Mouse (Mus musculus) stomach, embryonic 16.5 days (tissue): ENCODE measurements at regions not wholly inside any gene's neighbourhood (a gene's known extent, or its start where the extent isn't known, plus 50 kb on each side); places are given as distances from the start of the nearest gene placed in this dataset.

ENCODE experiments used
- ATAC-seq: fragments of 200-750 bp; cut with Nextera tagmentation; 2 replicates; pipeline ENCODE4 v1.8.0; 2017; ENCODE audit warnings: moderate number of reproducible peaks, moderate TSS enrichment; ENCODE audit not compliant: insufficient read depth, low FRiP score
- H3K27ac ChIP-seq: fragments of 300-500 bp; sonication (generic); 2 replicates; pipeline ENCODE4 v1.5.1; 2014; ENCODE audit warnings: low read length
- H3K27me3 ChIP-seq: fragments of 300-500 bp; sonication (generic); 2 replicates; pipeline ENCODE4 v1.6.1; 2014; ENCODE audit warnings: low read length, control low read depth, mixed read lengths; ENCODE audit not compliant: control insufficient read depth, insufficient read depth
- H3K36me3 ChIP-seq: fragments of 300-500 bp; sonication (generic); 2 replicates; pipeline ENCODE4 v1.6.1; 2014; ENCODE audit warnings: low read length; ENCODE audit not compliant: control insufficient read depth, insufficient read depth
- H3K4me1 ChIP-seq: fragments of 300-500 bp; sonication (generic); 2 replicates; pipeline ENCODE4 v1.6.1; 2014; ENCODE audit warnings: low read length, control low read depth, mixed read lengths; ENCODE audit not compliant: control insufficient read depth, insufficient read depth
- H3K4me2 ChIP-seq: fragments of 300-500 bp; sonication (generic); 2 replicates; pipeline ENCODE4 v1.6.1; 2014; ENCODE audit warnings: low read depth, low read length, mixed read lengths
- H3K4me3 ChIP-seq: fragments of 300-500 bp; sonication (generic); replicated peaks from 2 replicates; pipeline ENCODE4 v1.5.1; 2014; ENCODE audit warnings: mild to moderate bottlenecking, low read length
- H3K9ac ChIP-seq: fragments of 300-500 bp; sonication (generic); 2 replicates; pipeline ENCODE4 v1.6.1; 2014; ENCODE audit warnings: low read length
- H3K9me3 ChIP-seq: fragments of 300-500 bp; sonication (generic); replicated peaks from 2 replicates; pipeline ENCODE4 v1.6.1; 2016; ENCODE audit warnings: low read length, control low read depth; ENCODE audit not compliant: control insufficient read depth
- WGBS: fragments of 180-500 bp; shearing (Covaris S2); extraction: QIAGEN DNeasy Blood & Tissue Kit; methylation state at CpG from one replicate; pipeline ENCODE4 v1.1.7; 2014; 5-methylcytosine and 5-hydroxymethylcytosine counted together

DNA sequence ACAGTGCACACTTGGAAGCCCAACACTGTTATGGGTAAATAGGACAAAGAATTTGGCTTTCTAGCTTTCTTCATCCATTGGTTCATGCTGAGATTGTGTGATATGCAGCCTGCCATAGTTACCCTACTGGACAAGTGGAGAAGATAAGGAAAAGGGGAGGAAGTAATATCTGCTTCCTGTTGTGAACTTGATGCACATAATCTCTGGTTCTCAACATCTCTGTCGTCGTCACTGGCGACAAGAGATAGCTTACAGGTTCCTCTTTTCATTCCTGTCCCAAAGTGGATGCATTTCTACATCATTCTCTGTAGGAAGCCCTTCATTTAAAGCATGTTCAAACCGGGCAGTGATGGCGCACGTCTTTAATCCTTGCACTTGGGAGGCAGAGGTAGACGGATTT, 491.4 kb upstream of the Gm765 start:
- Histone ChIP-seq H3K27me3 (no peaks in the 10 kb centered on the region), H3K9me3 (no peaks in the 10 kb centered on the region), H3K9ac (no peak overlapping the region), H3K4me2 (no peak overlapping the region), H3K27ac (no peak overlapping the region), H3K4me3 (no peak overlapping the region), H3K36me3 (no peaks in the 10 kb centered on the region), H3K4me1 (no peaks in the 10 kb centered on the region; the same call in 1 of the 2 replicates)
- no peak for ATAC-seq
- WGBS: 93% methylated on average over 7 of the region's 7 CpGs

DNA sequence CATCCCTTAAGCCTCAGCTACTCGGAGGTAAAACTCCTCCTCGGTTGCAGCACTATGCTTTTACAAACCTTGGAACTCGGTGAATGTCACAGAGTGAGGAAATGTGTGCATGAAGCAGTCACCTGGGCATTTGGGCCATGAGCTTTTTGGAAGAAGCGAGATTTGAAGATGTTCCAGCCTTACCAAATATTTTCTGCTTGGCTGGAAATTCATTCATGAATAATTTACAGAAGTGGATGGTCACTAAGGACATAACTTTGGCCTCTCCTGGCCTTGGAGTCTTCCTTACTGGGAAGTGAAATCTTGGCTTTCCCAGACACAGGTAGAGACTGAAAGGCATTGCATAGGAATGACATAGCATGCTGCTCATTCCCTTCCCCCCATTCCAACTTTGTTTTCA, 487.6 kb upstream of the Gm765 start:
- ATAC-seq: no peak
- Histone ChIP-seq H3K27ac (no peak overlapping the region), H3K9ac (no peak overlapping the region), H3K4me2 (no peak overlapping the region), H3K4me1 (no peaks in the 10 kb centered on the region; the same call in 1 of the 2 replicates), H3K4me3 (no peak overlapping the region), H3K9me3 (no peaks in the 10 kb centered on the region), H3K27me3 (no peaks in the 10 kb centered on the region), H3K36me3 (no peaks in the 10 kb centered on the region)
- 53% methylated on average over 4 of the region's 4 CpGs for WGBS

DNA sequence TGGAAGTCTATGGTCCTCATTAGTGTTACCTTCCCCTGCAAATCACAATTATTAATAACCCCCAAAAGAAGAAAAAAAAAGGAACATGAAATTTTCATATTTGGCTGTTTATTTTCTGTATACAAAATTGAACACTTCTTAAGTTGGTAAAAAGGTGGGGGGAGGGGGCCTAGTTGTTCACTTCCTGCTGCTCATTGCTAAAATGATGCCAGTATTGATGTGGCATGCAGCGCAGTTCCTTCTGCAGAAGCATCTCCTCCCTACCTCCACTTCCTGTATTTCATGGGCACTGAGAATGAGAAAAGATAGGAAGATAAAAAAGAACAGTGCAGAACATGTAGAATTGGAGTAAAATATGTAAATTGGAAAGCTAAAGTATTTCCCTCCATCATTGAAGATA, 465.5 kb upstream of the Gm765 start:
- no peak overlapping the region for H3K4me3 ChIP-seq
- H3K9ac ChIP-seq: no peak overlapping the region
- WGBS: 98% methylated on average over 1 of the region's 1 CpGs
- no peaks in the 10 kb centered on the region for H3K27me3 ChIP-seq
- no peaks in the 10 kb centered on the region for H3K9me3 ChIP-seq
- ATAC-seq: no peak
- H3K4me1 ChIP-seq: peaks cover 6% of the 10 kb centered on the region; the same call in 1 of the 2 replicates
- no peak overlapping the region for H3K4me2 ChIP-seq
- no peak overlapping the region for H3K27ac ChIP-seq
- no peaks in the 10 kb centered on the region for H3K36me3 ChIP-seq

DNA sequence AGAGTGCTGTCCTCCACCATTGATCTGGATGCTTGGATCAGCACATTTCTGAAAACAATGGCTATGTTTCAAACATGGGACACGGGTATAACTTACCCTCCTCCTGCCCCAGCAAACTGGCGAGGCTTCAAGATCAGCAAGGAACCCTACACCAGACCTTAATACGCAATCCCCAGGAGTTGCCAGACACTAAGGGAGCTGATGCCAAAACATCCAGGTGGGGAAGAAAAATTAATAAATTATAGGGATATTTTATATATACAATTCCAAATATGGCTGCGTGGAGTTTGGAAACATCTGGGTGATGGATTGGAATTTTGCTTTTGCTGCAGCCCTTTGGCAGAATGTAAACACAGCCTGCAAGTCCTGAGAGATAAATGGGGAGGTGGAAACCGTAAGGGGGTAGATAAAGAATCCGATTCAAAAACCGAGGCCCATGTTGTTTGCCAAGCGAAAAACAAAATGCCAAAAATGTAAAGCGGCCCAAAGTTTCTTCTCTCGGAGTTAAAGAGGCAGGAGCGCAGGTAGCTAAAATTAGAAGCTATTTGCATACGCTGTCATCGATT, 460.9 kb upstream of the Gm765 start:
- Histone ChIP-seq H3K4me1 (peaks cover 14% of the 10 kb centered on the region; the same call in 1 of the 2 replicates), H3K36me3 (no peaks in the 10 kb centered on the region), H3K27ac (peak overlapping the region; percentile 80), H3K27me3 (no peaks in the 10 kb centered on the region), H3K9ac (no peak overlapping the region), H3K9me3 (no peaks in the 10 kb centered on the region), H3K4me2 (0 out of 2 replicates have a peak overlapping the region, but pooled peaks have one; percentile 8), H3K4me3 (no peak overlapping the region)
- ATAC-seq: peak; percentile 77; the same call in 1 of the 2 replicates
- 28% methylated on average over 13 of the region's 13 CpGs for WGBS

DNA sequence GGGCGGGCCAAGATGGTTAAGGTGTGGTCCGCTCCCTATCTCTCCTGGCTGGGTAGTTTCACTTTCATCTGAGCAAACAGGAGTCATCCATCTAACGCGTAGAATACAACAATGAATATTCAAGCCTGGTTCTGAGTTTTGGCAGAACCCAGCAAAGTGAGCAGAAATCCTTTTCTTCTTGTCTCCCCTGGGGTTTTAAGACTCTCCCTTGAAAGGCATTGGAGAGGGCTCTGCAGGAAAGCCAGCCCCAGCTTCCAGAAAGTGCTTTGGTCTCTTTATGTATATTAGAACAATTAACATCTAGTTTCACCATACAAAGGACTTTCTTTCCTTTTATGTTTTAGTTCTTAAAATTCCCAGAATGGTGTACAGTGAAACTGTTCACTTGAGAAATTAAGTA, 458.5 kb upstream of the Gm765 start:
- no peak for ATAC-seq
- H3K27ac ChIP-seq: no peak overlapping the region
- H3K36me3 ChIP-seq: no peaks in the 10 kb centered on the region
- H3K9me3 ChIP-seq: no peaks in the 10 kb centered on the region
- H3K9ac ChIP-seq: no peak overlapping the region
- WGBS: 66% methylated on average over 4 of the region's 4 CpGs
- peaks cover 14% of the 10 kb centered on the region; the same call in 1 of the 2 replicates for H3K4me1 ChIP-seq
- no peak overlapping the region for H3K4me3 ChIP-seq
- H3K27me3 ChIP-seq: no peaks in the 10 kb centered on the region
- H3K4me2 ChIP-seq: no peak overlapping the region

DNA sequence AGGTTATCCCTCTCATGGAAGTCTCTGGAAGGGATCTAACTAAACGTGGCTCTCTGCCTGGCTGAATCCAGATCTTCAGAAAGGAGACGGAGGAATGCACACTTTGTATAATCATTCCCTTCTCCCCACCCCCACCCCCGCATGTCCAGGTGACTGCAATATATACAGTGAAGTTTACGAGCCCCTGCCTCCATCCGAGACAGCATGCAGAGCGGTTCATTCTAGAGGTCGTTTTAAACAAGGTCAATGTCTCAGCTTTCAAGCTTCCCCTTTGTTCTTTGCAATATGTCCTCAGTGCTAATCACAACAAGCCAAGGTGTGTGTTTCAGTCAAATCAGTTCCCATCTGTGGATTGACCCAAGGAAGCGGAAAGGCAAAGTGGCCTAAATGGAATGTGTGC, 457.5 kb upstream of the Gm765 start:
- H3K4me3 ChIP-seq: no peak overlapping the region
- 58% methylated on average over 8 of the region's 8 CpGs for WGBS
- ATAC-seq: no peak
- H3K9ac ChIP-seq: no peak overlapping the region
- peak overlapping the region; percentile 4; the same call in 1 of the 2 replicates for H3K27ac ChIP-seq
- H3K27me3 ChIP-seq: no peaks in the 10 kb centered on the region
- no peaks in the 10 kb centered on the region for H3K9me3 ChIP-seq
- peaks cover 14% of the 10 kb centered on the region; the same call in 1 of the 2 replicates for H3K4me1 ChIP-seq
- H3K4me2 ChIP-seq: no peak overlapping the region
- no peaks in the 10 kb centered on the region for H3K36me3 ChIP-seq

DNA sequence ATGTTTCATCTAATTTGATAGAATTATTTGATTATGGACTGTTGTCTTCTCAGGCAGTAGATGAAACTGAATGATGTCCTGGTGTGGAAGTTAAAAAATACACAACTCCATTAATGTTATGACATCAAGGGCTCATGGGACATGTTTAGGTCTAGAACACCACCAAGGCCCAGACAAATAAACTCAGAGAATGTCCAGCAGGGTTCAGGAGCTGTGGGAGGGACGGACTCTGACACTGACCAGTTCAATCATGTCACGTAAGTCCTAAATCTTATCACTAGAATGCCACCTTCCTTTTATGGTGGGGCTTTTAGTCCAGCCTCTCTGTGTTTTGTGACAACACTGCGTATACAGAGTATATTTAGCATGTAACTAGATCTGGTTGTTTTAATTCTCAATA, 455.2 kb upstream of the Gm765 start:
- ATAC-seq: peak; percentile 50; the same call in 1 of the 2 replicates
- peak overlapping the region; percentile 50 for H3K27ac ChIP-seq
- WGBS: 60% methylated on average over 3 of the region's 3 CpGs

DNA sequence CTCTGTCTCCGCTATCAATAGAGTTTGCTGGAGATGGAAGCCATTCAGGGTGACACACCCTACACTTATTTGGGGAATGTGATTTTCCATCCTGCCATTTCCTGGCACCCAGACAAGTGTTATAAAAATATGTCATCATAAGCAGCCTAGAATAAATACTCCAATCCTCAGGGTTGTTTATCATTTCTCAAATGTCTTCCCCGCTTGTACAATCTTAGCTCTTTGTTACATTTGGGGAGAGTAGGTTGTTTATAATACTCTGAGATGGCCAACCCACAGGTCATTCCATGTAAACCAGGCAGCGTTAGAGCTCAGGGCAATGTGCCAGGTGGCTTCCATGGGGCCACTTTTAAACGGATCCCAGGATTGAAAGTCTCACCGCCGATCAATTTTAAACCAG, 454.8 kb upstream of the Gm765 start:
- H3K9me3 ChIP-seq: no peaks in the 10 kb centered on the region
- 0 out of 2 replicates have a peak, but pooled peaks cover 5% of the 10 kb centered on the region for H3K4me1 ChIP-seq
- peak; percentile 76; the same call in 1 of the 2 replicates for ATAC-seq
- H3K4me2 ChIP-seq: no peak overlapping the region
- H3K9ac ChIP-seq: no peak overlapping the region
- H3K36me3 ChIP-seq: no peaks in the 10 kb centered on the region
- H3K27me3 ChIP-seq: no peaks in the 10 kb centered on the region
- H3K4me3 ChIP-seq: no peak overlapping the region
- WGBS: 36% methylated on average over 6 of the region's 6 CpGs
- peak overlapping the region; percentile 50; the same call in 1 of the 2 replicates for H3K27ac ChIP-seq

More for the DNA sequence above, 455.2 kb upstream of the Gm765 start:
- H3K4me1 ChIP-seq: 0 out of 2 replicates have a peak, but pooled peaks cover 5% of the 10 kb centered on the region
- no peaks in the 10 kb centered on the region for H3K36me3 ChIP-seq
- H3K27me3 ChIP-seq: no peaks in the 10 kb centered on the region
- H3K4me2 ChIP-seq: no peak overlapping the region
- H3K9me3 ChIP-seq: no peaks in the 10 kb centered on the region
- no peak overlapping the region for H3K9ac ChIP-seq
- no peak overlapping the region for H3K4me3 ChIP-seq

DNA sequence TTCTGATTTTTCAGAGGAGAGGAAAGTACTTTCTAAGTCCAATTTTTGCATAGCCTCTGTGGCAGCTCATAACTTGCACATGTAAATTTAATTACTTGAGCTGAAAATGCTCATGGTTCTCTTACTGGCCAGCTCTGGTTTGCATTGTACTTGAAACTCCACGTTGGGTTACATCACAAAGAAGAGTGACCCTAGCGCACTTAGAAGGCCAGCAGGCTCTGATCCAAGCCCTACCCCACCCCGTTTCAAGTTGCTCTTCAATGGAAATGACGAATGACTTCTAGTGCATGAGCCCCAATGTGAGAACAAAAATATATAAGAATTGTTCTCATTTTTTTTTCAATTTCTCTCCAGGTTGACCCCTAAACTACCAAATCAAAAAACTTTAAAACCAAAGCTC, 454.1 kb upstream of the Gm765 start:
- H3K9ac ChIP-seq: no peak overlapping the region
- 36% methylated on average over 4 of the region's 4 CpGs for WGBS
- no peak overlapping the region for H3K4me2 ChIP-seq
- 0 out of 2 replicates have a peak, but pooled peaks cover 3% of the 10 kb centered on the region for H3K4me1 ChIP-seq
- H3K36me3 ChIP-seq: no peaks in the 10 kb centered on the region
- no peak overlapping the region for H3K4me3 ChIP-seq
- H3K27ac ChIP-seq: no peak overlapping the region
- no peaks in the 10 kb centered on the region for H3K27me3 ChIP-seq
- ATAC-seq: no peak
- H3K9me3 ChIP-seq: no peaks in the 10 kb centered on the region
